ENCODE assay signal across 9 mouse cellular contexts in the genomic region with DNA sequence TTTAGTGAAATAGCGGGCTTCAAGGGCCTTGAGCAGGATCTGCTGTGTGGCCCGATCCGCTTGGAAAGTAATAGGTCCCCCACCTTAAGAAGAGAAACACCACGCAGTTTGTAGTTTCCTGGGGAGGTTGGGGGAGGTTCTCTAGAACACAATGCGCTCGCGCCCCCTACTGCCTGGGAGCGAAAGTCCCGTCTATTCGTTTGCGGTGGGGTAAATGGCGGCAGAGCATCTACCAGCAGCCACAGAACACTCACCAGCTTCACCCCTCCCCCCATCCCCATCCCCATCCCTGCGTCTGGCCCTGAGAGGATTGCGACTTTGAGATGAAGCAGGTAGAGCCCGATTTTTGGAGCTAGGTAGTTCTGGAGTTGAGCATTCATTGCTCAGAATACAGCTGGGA. TPM values are rescaled to one million over a fixed set of nuclear protein-coding genes. Genes with fewer than 3 reads are reported as not detected.
DNase-seq lines count a peak whose midpoint lies in the region; ATAC-seq and TF ChIP-seq lines count a peak whose summit lies in the region.
"Had no signal": no experiment of that assay in that cellular context is flagged by ENCODE, and none has a peak within 500 bp of the region (broad histone marks: within the 10 kb centered on the region; RNA-seq: fewer than 3 reads in every experiment).

No protein-coding gene starts in this region.

- no peaks in the 10 kb centered on the region for H3K36me3 ChIP-seq in embryonic facial prominence, embryonic 10.5 days (replicated peaks)
- no peaks in the 10 kb centered on the region for H3K36me3 ChIP-seq in kidney, embryonic 15.5 days
- no peaks in the 10 kb centered on the region for H3K36me3 ChIP-seq in liver, embryonic 14.5 days (replicated peaks; ENCODE audit: control insufficient read depth, insufficient read depth, low read depth)
- H3K36me3 ChIP-seq in neural tube, embryonic 11.5 days (ENCODE audit: control insufficient read depth, insufficient read depth, low read length): no peaks in the 10 kb centered on the region
- H3K36me3 ChIP-seq in testis, adult 2 months (ENCODE audit: control insufficient read depth, insufficient read depth, low read length): no peaks in the 10 kb centered on the region
- H3K36me3 ChIP-seq: embryonic facial prominence, embryonic 15.5 days had no signal

- no peak overlapping the region for H3K9ac ChIP-seq in kidney, embryonic 15.5 days
- no peak overlapping the region for H3K9ac ChIP-seq in liver, embryonic 14.5 days (replicated peaks)
- no peak overlapping the region for H3K9ac ChIP-seq in neural tube, embryonic 11.5 days (ENCODE audit: low read length)
- H3K9ac ChIP-seq: embryonic facial prominence, embryonic 15.5 days had no signal

- TF ChIP-seq CTCF in liver, embryonic 14.5 days (IDR thresholded peaks at IDR 0.05; ENCODE audit: low read depth): peak; percentile 89
- TF ChIP-seq CTCF in testis, adult 2 months (IDR thresholded peaks at IDR 0.05; ENCODE audit: control insufficient read depth, insufficient read depth, insufficient replicate concordance, low read depth, low read length): peak; percentile 74; the same call in 1 of the 2 replicates

- H3K27me3 ChIP-seq in embryonic facial prominence, embryonic 10.5 days (replicated peaks; ENCODE audit: low read depth, poor library complexity, severe bottlenecking): peaks cover 22% of the 10 kb centered on the region
- H3K27me3 ChIP-seq in kidney, embryonic 15.5 days: no peaks in the 10 kb centered on the region
- H3K27me3 ChIP-seq in liver, embryonic 14.5 days (ENCODE audit: control insufficient read depth, insufficient read depth, low read length): no peaks in the 10 kb centered on the region
- H3K27me3 ChIP-seq in neural tube, embryonic 11.5 days (ENCODE audit: control insufficient read depth, insufficient read depth, low read length): peaks cover 23% of the 10 kb centered on the region
- H3K27me3 ChIP-seq in testis, adult 2 months (ENCODE audit: control insufficient read depth, insufficient read depth, low read length): no peaks in the 10 kb centered on the region
- H3K27me3 ChIP-seq: embryonic facial prominence, embryonic 15.5 days had no signal

- peaks cover 35% of the 10 kb centered on the region for H3K4me1 ChIP-seq in embryonic facial prominence, embryonic 10.5 days
- peaks cover 25% of the 10 kb centered on the region for H3K4me1 ChIP-seq in kidney, embryonic 15.5 days
- no peaks in the 10 kb centered on the region for H3K4me1 ChIP-seq in liver, embryonic 14.5 days (replicated peaks; ENCODE audit: control insufficient read depth in 2 of 2, insufficient read depth in 2 of 2, low read length in 1 of 2)
- H3K4me1 ChIP-seq in neural tube, embryonic 11.5 days (ENCODE audit: control insufficient read depth, insufficient read depth, low read length): peaks cover under 1% of the 10 kb centered on the region; the same call in 1 of the 2 replicates
- peaks cover 13% of the 10 kb centered on the region for H3K4me1 ChIP-seq in testis, adult 2 months (ENCODE audit: control insufficient read depth, insufficient read depth, low read length)

- no peak overlapping the region for H3K4me2 ChIP-seq in kidney, embryonic 15.5 days
- no peak overlapping the region for H3K4me2 ChIP-seq in liver, embryonic 14.5 days (ENCODE audit: low read depth)
- H3K4me2 ChIP-seq in neural tube, embryonic 11.5 days (ENCODE audit: low read depth): no peak overlapping the region
- H3K4me2 ChIP-seq: embryonic facial prominence, embryonic 15.5 days had no signal

- no peak overlapping the region for H3K4me3 ChIP-seq in embryonic facial prominence, embryonic 10.5 days
- H3K4me3 ChIP-seq in kidney, embryonic 15.5 days (replicated peaks): no peak overlapping the region
- H3K4me3 ChIP-seq in liver, embryonic 14.5 days (ENCODE audit: insufficient read depth in 1 of 2, low read depth in 2 of 2, low read length in 2 of 2): no peak overlapping the region
- no peak overlapping the region for H3K4me3 ChIP-seq in neural tube, embryonic 11.5 days (ENCODE audit: low read depth, low read length)
- H3K4me3 ChIP-seq in testis, adult 2 months (ENCODE audit: control insufficient read depth, low read depth, low read length): no peak overlapping the region; the same call in none of the 2 replicates
- H3K4me3 ChIP-seq: embryonic facial prominence, embryonic 15.5 days had no signal

- TF ChIP-seq POLR2A in testis, adult 2 months (IDR thresholded peaks at IDR 0.05; ENCODE audit: control insufficient read depth, low read depth, low read length): no peak

- H3K9me3 ChIP-seq in embryonic facial prominence, embryonic 10.5 days: no peaks in the 10 kb centered on the region
- H3K9me3 ChIP-seq in kidney, embryonic 15.5 days (replicated peaks): no peaks in the 10 kb centered on the region
- H3K9me3 ChIP-seq in liver, embryonic 14.5 days (ENCODE audit: control insufficient read depth, low read length): no peaks in the 10 kb centered on the region
- no peaks in the 10 kb centered on the region for H3K9me3 ChIP-seq in neural tube, embryonic 11.5 days (ENCODE audit: control insufficient read depth, low read length)
- H3K9me3 ChIP-seq: embryonic facial prominence, embryonic 15.5 days had no signal

- no peak overlapping the region for H3K27ac ChIP-seq in embryonic facial prominence, embryonic 10.5 days (replicated peaks)
- H3K27ac ChIP-seq in kidney, embryonic 15.5 days: no peak overlapping the region
- H3K27ac ChIP-seq in liver, embryonic 14.5 days: no peak overlapping the region
- H3K27ac ChIP-seq in neural tube, embryonic 11.5 days (ENCODE audit: low read depth, low read length): no peak overlapping the region
- H3K27ac ChIP-seq in testis, adult 2 months (ENCODE audit: control insufficient read depth, insufficient read depth, low read depth, low read length): no peak overlapping the region
- H3K27ac ChIP-seq: embryonic facial prominence, embryonic 15.5 days had no signal

- no peak for TF ChIP-seq EP300 in liver, embryonic 14.5 days (IDR thresholded peaks at IDR 0.05; ENCODE audit: low read depth)

- WGBS in embryonic facial prominence, embryonic 10.5 days: 3% methylated on average over 15 of the region's 15 CpGs
- 2% methylated on average over 15 of the region's 15 CpGs for WGBS in kidney, embryonic 15.5 days
- 2% methylated on average over 15 of the region's 15 CpGs for WGBS in liver, embryonic 14.5 days (ENCODE audit: insufficient replicate concordance)
- WGBS in neural tube, embryonic 11.5 days: 4% methylated on average over 15 of the region's 15 CpGs

- peak; percentile 91 to 94 for DNase-seq in B cell, adult 2 months
- DNase-seq in adrenal gland, postnatal 10 days: peak; percentile 91
- DNase-seq in embryonic facial prominence, embryonic 10.5 days (ENCODE audit: low spot score): peak; percentile 87
- DNase-seq in heart, adult 8-10 months (ENCODE audit: low spot score): peak; percentile 92
- peak in 1 of 3 experiments; percentile 60 for DNase-seq in liver, embryonic 14.5 days (ENCODE audit: low read depth in 3 of 3, low spot score in 3 of 3)
- peak; percentile 86 for DNase-seq in neural tube, embryonic 11.5 days (ENCODE audit: low spot score)

- ATAC-seq in kidney, embryonic 15.5 days (replicated peaks; ENCODE audit: low FRiP score): peak; percentile 54
- ATAC-seq in liver, embryonic 14.5 days (ENCODE audit: insufficient read depth): peak; percentile 51; the same call in 1 of the 2 replicates
- peak; percentile 32 for ATAC-seq in neural tube, embryonic 11.5 days (ENCODE audit: insufficient read depth, low FRiP score, low TSS enrichment)

RNA-seq across cellular contexts. Expression of gene Irf2bpl, which starts 21.8 kb away (rescaled TPM):
- total RNA-seq in adrenal gland, postnatal 10 days (2021): 10 to 100 TPM; 39.7 to 53.2 TPM
- polyA plus RNA-seq in embryonic facial prominence, embryonic 10.5 days (2016; fragmentation: Nextera tagmentation; extraction: Ambion mirVana): 13.5 and 17.3 TPM in 2 replicates
- total RNA-seq in heart, adult 8-10 months (2022): 10 to 100 TPM; 26.2 to 30.4 (median 27.8) TPM
- 40.7 and 43.9 TPM in 2 replicates for polyA plus RNA-seq in kidney, embryonic 15.5 days (2015; fragmentation: Nextera tagmentation; extraction: Ambion mirVana)
- 1.4 and 1.5 TPM in 2 replicates for polyA plus RNA-seq in liver, embryonic 14.5 days (2012; rRNA removed)
- 1.4 and 1.5 TPM in 2 replicates for polyA plus RNA-seq in liver, embryonic 14.5 days (2014; fragmentation: Nextera tagmentation; extraction: Ambion mirVana)
- 19.4 and 20.6 TPM in 2 replicates for polyA plus RNA-seq in neural tube, embryonic 11.5 days (2014; fragmentation: Nextera tagmentation; extraction: Ambion mirVana)
- polyA plus RNA-seq in testis, adult 2 months (2012; rRNA removed): 2.8 and 3.2 TPM in 2 replicates

RNA-seq across cellular contexts. Expression of gene Cipc, which starts 40.4 kb away (rescaled TPM):
- total RNA-seq in adrenal gland, postnatal 10 days (2021): 10 to 100 TPM; 21.0 to 23.7 TPM
- 35.1 and 37.1 TPM in 2 replicates for polyA plus RNA-seq in embryonic facial prominence, embryonic 10.5 days (2016; fragmentation: Nextera tagmentation; extraction: Ambion mirVana)
- 10 to 100 TPM; 42.4 to 53.8 (median 48.3) TPM for total RNA-seq in heart, adult 8-10 months (2022)
- 20.9 and 22.7 TPM in 2 replicates for polyA plus RNA-seq in kidney, embryonic 15.5 days (2015; fragmentation: Nextera tagmentation; extraction: Ambion mirVana)
- 7.5 and 8.8 TPM in 2 replicates for polyA plus RNA-seq in liver, embryonic 14.5 days (2012; rRNA removed)
- polyA plus RNA-seq in liver, embryonic 14.5 days (2014; fragmentation: Nextera tagmentation; extraction: Ambion mirVana): 10.0 and 10.7 TPM in 2 replicates
- polyA plus RNA-seq in neural tube, embryonic 11.5 days (2014; fragmentation: Nextera tagmentation; extraction: Ambion mirVana): 40.1 and 42.8 TPM in 2 replicates
- 42.7 and 45.6 TPM in 2 replicates for polyA plus RNA-seq in testis, adult 2 months (2012; rRNA removed)
